Mouse (Mus musculus) embryonic stem cell, embryonic (primary cell): ENCODE measurements around the gene Pirb.
"Not testable (repeated sequence)": the region's sequence is repeated elsewhere in the genome, so short reads cannot be mapped to it uniquely, and the experiment has no call there.

ENCODE experiments used
- CTCF ChIA-PET, 4 experiments: fragments of 300-600 bp in 2 of 4; fragments of 350-600 bp in 2 of 4; sonication (Branson Sonifier 250); formaldehyde crosslinking; loops; one replicate each; lab custom pipeline; 2022; ENCODE audit warnings: inconsistent platforms in 2 of 4; lab: Charles Lee
- POLR2A ChIA-PET, 4 experiments: fragments of 300-600 bp in 2 of 4; fragments of 350-600 bp in 2 of 4; sonication (Branson Sonifier 250); formaldehyde crosslinking; loops; one replicate each; lab custom pipeline; 2022; ENCODE audit warnings: antibody characterized with exemption in 4 of 4, inconsistent platforms in 1 of 4; lab: Charles Lee

Gene Pirb

DNA sequence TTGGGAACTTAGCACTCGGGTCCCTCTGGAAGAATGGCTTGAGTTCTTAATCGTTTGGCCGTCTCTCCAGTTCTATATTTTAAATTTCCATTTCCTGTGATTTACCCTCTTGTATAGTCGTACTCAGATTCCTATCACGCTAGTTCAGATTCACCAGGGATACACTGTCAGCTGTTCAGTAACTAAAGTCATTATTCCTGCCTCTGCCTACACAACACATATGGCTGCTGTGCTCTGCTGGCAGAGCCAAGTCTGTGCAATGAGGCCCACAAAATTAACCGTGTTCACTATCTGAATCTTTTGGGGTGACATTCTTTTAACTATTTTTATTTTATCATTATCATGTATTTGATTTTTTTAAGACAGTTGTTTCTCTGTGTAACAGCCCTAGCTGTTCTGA is 21.7 kb downstream of the Pirb start:
- CTCF ChIA-PET, result no interaction called here
- POLR2A ChIA-PET, result interaction anchor here in 2 of 4 experiments (0.7 to 18.6 kb wide), 6 partner anchors 8 to 68 kb away, joined by 3 to 650 read pairs (median 15); partner anchors contain the start of genes Cnot3 (in 2 of the 2) and Rps9 (in 2 of the 2)

DNA sequence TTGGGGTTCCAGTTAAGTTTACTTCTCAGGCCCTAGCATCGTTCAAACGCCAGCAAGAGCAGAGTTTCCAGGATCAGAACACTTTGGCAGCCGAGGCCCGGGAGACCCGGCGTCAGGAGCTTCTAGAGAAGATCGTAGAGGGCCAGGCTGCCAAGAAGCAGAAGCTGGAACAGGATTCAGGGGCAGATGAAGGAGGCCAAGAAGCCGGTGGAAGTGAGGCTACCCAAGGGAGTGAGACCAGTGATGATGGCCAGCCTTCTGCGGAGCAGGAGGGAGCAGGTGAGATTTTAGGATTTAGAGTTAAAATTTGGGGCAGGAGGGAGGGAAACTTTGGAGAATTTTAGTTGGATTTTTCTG is 25.3 kb downstream of the Pirb start:
- POLR2A ChIA-PET, result interaction anchor here in 3 of 4 experiments (0.8 to 18.6 kb wide), 18 partner anchors 9 to 442 kb away, joined by 3 to 650 read pairs (median 39); partner anchors contain the start of genes Cnot3 (in 3 of the 3), Leng1 (in 3 of the 3), Rps9 (in 3 of the 3) and Leng8 (in 1 of the 3)
- CTCF ChIA-PET, result not testable (repeated sequence)

DNA sequence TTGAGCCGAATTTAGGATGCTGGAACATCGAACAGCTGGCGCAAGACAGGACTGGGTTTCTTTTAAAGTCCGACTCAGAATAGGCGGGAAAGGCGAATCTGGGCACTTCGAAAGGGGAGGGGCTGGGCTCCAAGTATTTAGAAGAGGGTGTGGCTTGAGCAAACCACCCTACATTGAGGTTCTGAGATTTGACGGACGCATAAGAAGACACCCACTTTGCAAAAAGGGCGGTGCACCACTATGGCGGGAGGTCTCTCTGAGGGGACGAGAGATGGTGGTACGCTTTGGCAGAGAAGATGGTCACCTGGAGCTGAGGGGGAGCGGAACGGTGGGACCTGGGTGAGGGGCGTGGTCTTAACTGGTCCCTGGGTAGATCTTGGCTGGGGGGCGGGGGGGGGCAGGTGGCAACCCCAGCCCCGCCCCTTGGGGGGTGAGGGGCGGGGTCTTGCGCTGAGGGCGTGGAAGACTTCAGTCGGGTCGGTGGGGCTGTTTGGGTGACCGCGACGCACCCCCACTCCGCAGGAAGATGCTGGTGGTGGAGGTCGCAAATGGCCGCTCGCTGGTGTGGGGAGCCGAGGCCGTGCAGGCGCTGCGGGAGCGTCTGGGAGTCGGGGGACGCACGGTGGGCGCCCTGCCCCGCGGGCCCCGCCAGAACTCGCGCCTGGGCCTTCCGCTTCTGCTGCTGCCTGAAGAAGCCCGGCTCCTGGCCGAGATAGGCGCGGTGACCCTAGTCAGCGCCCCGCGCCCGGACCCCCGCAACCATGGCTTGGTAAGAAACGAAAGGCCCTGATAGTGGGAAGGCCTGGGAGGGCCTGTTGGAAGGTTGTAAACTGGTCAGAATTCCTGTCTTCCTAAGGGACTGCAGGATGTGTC is 25.9 kb downstream of the Pirb start:
- POLR2A ChIA-PET, result interaction anchor here (0.5 to 18.6 kb wide), 83 partner anchors 8 to 1319 kb away, joined by 3 to 650 read pairs (median 8); partner anchors contain the start of genes Cnot3 (in 3 of the 4), Leng1 (in 3 of the 4), Ndufa3 (in 3 of the 4) and Rps9 (in 3 of the 4)
- CTCF ChIA-PET, result interaction anchor here in 2 of 4 experiments (0.5 to 2.3 kb wide), 2 partner anchors 27 to 287 kb away, joined by 4 to 7 read pairs; no protein-coding TSS in a partner anchor

- ChIA-PET CTCF (interaction anchor here (0.5 to 2.3 kb wide), 11 partner anchors 19 to 816 kb away, joined by 4 to 11 read pairs (median 6); partner anchors contain the start of genes Ndufa3 (in 3 of the 4) and Oscar (in 1 of the 4)), POLR2A (interaction anchor here (0.5 to 18.6 kb wide), 121 partner anchors 8 to 1344 kb away, joined by 3 to 650 read pairs (median 7); partner anchors contain the start of genes Leng1 (in 4 of the 4), Cnot3 (in 3 of the 4), Leng8 (in 3 of the 4) and Ndufa3 (in 3 of the 4))
These were observed 26.4 kb downstream of the Pirb start for GRCm38 (mm10) chr7:3693809-3694075.

- CTCF ChIA-PET, result interaction anchor here (0.5 to 2.3 kb wide), 20 partner anchors 12 to 833 kb away, joined by 3 to 11 read pairs (median 4); partner anchors contain the start of genes Ndufa3 (in 3 of the 4) and Oscar (in 1 of the 4)
These were observed 27.0 kb downstream of the Pirb start, which contains the start of gene Mboat7 for GRCm38 (mm10) chr7:3692987-3693808. Gene Mboat7 (minus strand): TSS chr7:3693523.

DNA sequence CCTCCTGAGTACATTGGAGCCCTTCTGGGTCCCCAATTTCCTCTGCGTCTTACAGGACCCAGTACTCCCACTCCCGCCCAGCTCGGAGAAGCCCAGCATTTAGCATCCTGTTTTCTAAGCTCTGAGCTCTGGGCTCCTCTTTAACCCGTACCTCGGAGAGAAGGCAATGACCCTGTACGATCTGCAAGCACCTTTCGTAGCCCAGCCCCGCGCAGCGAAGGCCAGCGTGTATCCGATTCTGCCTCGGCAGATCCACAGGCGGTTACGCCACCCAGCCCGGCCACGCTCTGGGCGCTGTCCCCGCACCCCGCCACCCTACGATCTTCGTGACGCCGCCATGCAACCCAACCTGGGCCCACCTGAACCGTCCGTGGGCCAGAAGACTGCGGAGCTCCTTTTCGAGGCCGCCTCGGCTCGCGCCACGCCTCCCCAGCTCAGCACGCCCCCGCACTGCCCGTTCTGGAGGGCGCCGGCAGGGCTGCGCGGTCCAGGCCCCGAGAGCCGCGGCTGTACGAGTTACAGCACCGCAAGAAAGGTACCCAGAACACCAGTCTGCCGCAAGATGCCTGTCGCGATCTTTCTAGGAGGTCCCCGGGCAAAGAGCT is 27.7 kb downstream of the Pirb start, which contains the start of gene Tsen34:
TSS of gene Tsen34 (plus strand) at position 482 of the 605 bp plus-strand sequence.
- POLR2A ChIA-PET, result interaction anchor here (0.5 to 18.6 kb wide), 163 partner anchors 8 to 1345 kb away, joined by 3 to 650 read pairs (median 5); partner anchors contain the start of genes Leng1 (in 4 of the 4), Cnot3 (in 3 of the 4), Leng9 (in 3 of the 4) and Ndufa3 (in 3 of the 4)
- CTCF ChIA-PET, result interaction anchor here (0.5 to 2.3 kb wide), 18 partner anchors 13 to 834 kb away, joined by 3 to 11 read pairs (median 4); partner anchors contain the start of genes Ndufa3 (in 3 of the 4) and Oscar (in 1 of the 4)

More at GRCm38 (mm10) chr7:3692987-3693808, 27.0 kb downstream of the Pirb start, which contains the start of gene Mboat7:
- POLR2A ChIA-PET, result interaction anchor here (0.6 to 18.6 kb wide), 180 partner anchors 9 to 1345 kb away, joined by 3 to 650 read pairs (median 5); partner anchors contain the start of genes Leng1 (in 4 of the 4), Cnot3 (in 3 of the 4), Leng8 (in 3 of the 4) and Leng9 (in 3 of the 4)

DNA sequence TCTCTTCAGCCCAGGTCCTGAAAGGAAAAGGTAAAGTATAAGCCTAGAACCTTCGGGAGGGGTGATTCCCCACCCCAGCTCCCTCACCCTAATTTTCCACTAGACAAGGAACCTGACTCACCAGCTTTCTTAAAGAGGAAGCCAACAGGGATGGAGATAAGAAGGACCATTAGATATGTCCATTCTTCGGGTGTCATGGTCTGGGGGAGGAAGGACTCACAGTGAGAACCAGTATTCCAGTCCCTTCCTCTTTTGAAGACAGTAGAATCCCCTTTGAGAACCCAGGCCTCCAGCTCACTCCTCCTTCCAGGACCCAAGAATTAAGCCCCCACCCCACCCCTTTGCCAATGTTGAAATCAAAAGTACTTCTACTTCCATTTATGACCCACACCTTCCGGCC is 28.3 kb downstream of the Pirb start:
- ChIA-PET POLR2A (interaction anchor here (0.5 to 18.6 kb wide), 57 partner anchors 7 to 1061 kb away, joined by 3 to 650 read pairs (median 10); partner anchors contain the start of genes Cnot3 (in 3 of the 4), Leng1 (in 3 of the 4), Prpf31 (in 3 of the 4) and Rps9 (in 3 of the 4)), CTCF (interaction anchor here (0.6 to 2.3 kb wide), 10 partner anchors 12 to 735 kb away, joined by 3 to 11 read pairs (median 6); partner anchors contain the start of genes Ndufa3 (in 1 of the 4) and Oscar (in 1 of the 4))

GRCm38 (mm10) chr7:3685400-3686187 is 34.6 kb downstream of the Pirb start:
- CTCF ChIA-PET, result interaction anchor here in 1 of 4 experiments (1.0 kb wide), 1 partner anchor 10 kb away, joined by 3 read pairs; no protein-coding TSS in a partner anchor

GRCm38 (mm10) chr7:3684698-3685097 is 35.5 kb downstream of the Pirb start:
- ChIA-PET POLR2A (interaction anchor here (0.6 to 18.6 kb wide), 17 partner anchors 8 to 786 kb away, joined by 3 to 650 read pairs (median 6); partner anchors contain the start of genes Mboat7 (in 3 of the 4), Tsen34 (in 3 of the 4), Cnot3 (in 1 of the 4) and Leng1 (in 1 of the 4)), CTCF (interaction anchor here in 1 of 4 experiments (1.1 kb wide), 1 partner anchor 13 kb away, joined by 3 read pairs; no protein-coding TSS in a partner anchor)

More at GRCm38 (mm10) chr7:3685400-3686187, 34.6 kb downstream of the Pirb start:
- POLR2A ChIA-PET, result interaction anchor here (0.6 to 18.6 kb wide), 22 partner anchors 7 to 69 kb away, joined by 3 to 650 read pairs (median 4); partner anchors contain the start of genes Mboat7 (in 3 of the 4), Tsen34 (in 3 of the 4), Cnot3 (in 2 of the 4) and Leng1 (in 1 of the 4)

- POLR2A ChIA-PET, result interaction anchor here (0.6 to 18.6 kb wide), 20 partner anchors 9 to 787 kb away, joined by 3 to 650 read pairs (median 6); partner anchors contain the start of genes Mboat7 (in 4 of the 4), Tsen34 (in 3 of the 4), Leng1 (in 2 of the 4) and Cnot3 (in 1 of the 4)
- CTCF ChIA-PET, result interaction anchor here in 2 of 4 experiments (1.0 to 1.1 kb wide), 2 partner anchors 9 to 12 kb away, joined by 3 read pairs; no protein-coding TSS in a partner anchor
These were observed 36.2 kb downstream of the Pirb start for GRCm38 (mm10) chr7:3683908-3684550.

GRCm38 (mm10) chr7:3677342-3677741 is 42.8 kb downstream of the Pirb start, which contains the start of gene Tmc4:
Gene Tmc4 (minus strand): TSS chr7:3677553.
- ChIA-PET POLR2A (interaction anchor here (0.6 to 11.1 kb wide), 20 partner anchors 11 to 203 kb away, joined by 3 to 172 read pairs (median 4); partner anchors contain the start of genes Cnot3 (in 3 of the 4), Leng1 (in 3 of the 4), Mboat7 (in 3 of the 4) and Tsen34 (in 3 of the 4)), CTCF (interaction anchor here in 2 of 4 experiments (0.9 to 1.5 kb wide), 5 partner anchors 13 to 750 kb away, joined by 3 to 7 read pairs (median 3); partner anchors contain the start of genes Cnot3 (in 1 of the 2) and Tsen34 (in 1 of the 2))

GRCm38 (mm10) chr7:3676371-3676770 is 43.8 kb downstream of the Pirb start:
- ChIA-PET CTCF (interaction anchor here in 3 of 4 experiments (0.5 to 1.5 kb wide), 5 partner anchors 10 to 795 kb away, joined by 3 to 4 read pairs (median 3); partner anchors contain the start of gene Cnot3 (in 1 of the 3)), POLR2A (interaction anchor here in 3 of 4 experiments (1.2 to 11.1 kb wide), 14 partner anchors 10 to 59 kb away, joined by 3 to 172 read pairs (median 13); partner anchors contain the start of genes Cnot3 (in 3 of the 3), Leng1 (in 2 of the 3), Mboat7 (in 2 of the 3) and Tsen34 (in 2 of the 3))

- POLR2A ChIA-PET, result interaction anchor here (0.6 to 11.1 kb wide), 20 partner anchors 9 to 1138 kb away, joined by 3 to 172 read pairs (median 5); partner anchors contain the start of genes Leng1 (in 3 of the 4), Tsen34 (in 3 of the 4), Mboat7 (in 2 of the 4) and Cnot3 (in 1 of the 4)
- CTCF ChIA-PET, result interaction anchor here in 3 of 4 experiments (0.6 to 2.0 kb wide), 10 partner anchors 8 to 852 kb away, joined by 3 to 11 read pairs (median 4); partner anchors contain the start of genes Mboat7 (in 2 of the 3) and Tsen34 (in 2 of the 3)
These were observed 45.0 kb downstream of the Pirb start for GRCm38 (mm10) chr7:3675228-3675548.
